Mouse (Mus musculus): Measurements from ENCODE around the gene Cdh12. TPM values are rescaled to one million over a fixed set of nuclear protein-coding genes. Genes with fewer than 3 reads are reported as not detected.

Cdh12 gene
- total and polyA plus RNA-seq, 2 experiments from 2014 or later: 14.3 to 14.5 TPM

GRCm38 (mm10) chr15:20634593-20634992 is 185.5 kb downstream of the Cdh12 start:
- no peak overlapping the region for H3K27ac ChIP-seq (ENCODE audit: low read depth, low read length)
- H3K4me3 ChIP-seq (ENCODE audit: low read depth, low read length): no peak overlapping the region
- no peak overlapping the region for H3K4me2 ChIP-seq (ENCODE audit: low read depth, low read length, poor library complexity, severe bottlenecking)
- H3K4me1 ChIP-seq (ENCODE audit: insufficient read depth, low read length): no peaks in the 10 kb centered on the region
- no peak for ATAC-seq (ENCODE audit: low FRiP score)
- 68% methylated on average over 2 of the region's 2 CpGs for WGBS
- DNase-seq (ENCODE audit: low spot score): no peak
- no peak for TF ChIP-seq CTCF (IDR thresholded peaks at IDR 0.05)
- no peak overlapping the region for H3K9ac ChIP-seq (replicated peaks; ENCODE audit: low read length, poor library complexity, severe bottlenecking)
- H3K36me3 ChIP-seq (ENCODE audit: insufficient read depth, low read length): no peaks in the 10 kb centered on the region
- H3K27me3 ChIP-seq (ENCODE audit: insufficient read depth, low read length): no peaks in the 10 kb centered on the region
- H3K9me3 ChIP-seq (ENCODE audit: low read length): no peaks in the 10 kb centered on the region

DNA sequence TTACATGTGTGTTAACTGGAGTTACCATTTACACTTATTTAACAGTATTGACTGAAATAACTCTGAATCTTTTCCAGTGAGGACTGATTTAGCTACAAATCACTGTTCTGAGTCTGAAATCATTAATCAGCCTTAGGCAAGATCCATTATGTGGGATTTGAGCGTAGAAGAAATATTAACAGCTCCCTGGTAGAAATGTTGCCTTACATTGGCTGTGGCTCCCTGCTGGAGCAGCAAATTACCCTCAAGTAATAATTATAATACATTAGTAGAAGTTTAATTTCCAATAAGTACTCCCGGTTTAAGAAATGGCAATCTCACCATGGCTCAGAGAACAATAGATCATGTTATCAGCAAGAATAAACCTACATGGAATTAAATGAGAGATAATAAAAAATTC is 190.1 kb downstream of the Cdh12 start:
- Histone ChIP-seq H3K4me2 (ENCODE audit: low read depth, low read length, poor library complexity, severe bottlenecking) (no peak overlapping the region), H3K9me3 (ENCODE audit: low read length) (no peaks in the 10 kb centered on the region), H3K27me3 (ENCODE audit: insufficient read depth, low read length) (no peaks in the 10 kb centered on the region), H3K4me3 (ENCODE audit: low read depth, low read length) (no peak overlapping the region), H3K36me3 (ENCODE audit: insufficient read depth, low read length) (no peaks in the 10 kb centered on the region), H3K4me1 (ENCODE audit: insufficient read depth, low read length) (no peaks in the 10 kb centered on the region), H3K9ac (replicated peaks; ENCODE audit: low read length, poor library complexity, severe bottlenecking) (no peak overlapping the region), H3K27ac (ENCODE audit: low read depth, low read length) (no peak overlapping the region)
- TF ChIP-seq CTCF (IDR thresholded peaks at IDR 0.05): no peak
- ATAC-seq (ENCODE audit: low FRiP score) (no peak), DNase-seq (ENCODE audit: low spot score) (peak; percentile 38)
- WGBS: 39% methylated on average over 2 of the region's 2 CpGs

DNA sequence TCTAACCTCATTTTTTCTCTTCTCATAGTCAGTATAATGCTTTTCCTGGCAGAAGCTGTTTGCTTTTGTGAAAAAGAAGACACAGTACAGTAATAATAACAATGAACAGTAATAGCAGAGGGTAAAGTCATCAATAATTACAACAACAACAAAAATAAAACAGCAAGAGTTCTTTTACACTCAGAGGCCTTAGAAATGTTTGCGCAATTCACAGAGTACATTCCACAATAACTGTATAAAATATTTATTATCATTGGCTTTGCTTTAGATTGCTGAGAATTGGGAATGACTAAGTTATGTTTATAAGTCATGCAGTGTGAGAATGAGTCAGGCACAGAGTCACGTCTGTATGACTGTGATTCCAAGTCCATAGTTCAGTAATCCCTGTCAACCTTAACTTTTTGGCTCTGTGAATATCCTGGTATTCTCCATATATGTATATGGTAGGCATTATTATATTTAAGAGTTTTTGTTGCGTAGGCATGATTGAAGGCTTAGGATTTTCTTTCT is 193.9 kb downstream of the Cdh12 start:
- H3K9me3 ChIP-seq (ENCODE audit: low read length): no peaks in the 10 kb centered on the region
- no peaks in the 10 kb centered on the region for H3K36me3 ChIP-seq (ENCODE audit: insufficient read depth, low read length)
- H3K27ac ChIP-seq (ENCODE audit: low read depth, low read length): no peak overlapping the region
- DNase-seq (ENCODE audit: low spot score): no peak
- H3K4me1 ChIP-seq (ENCODE audit: insufficient read depth, low read length): no peaks in the 10 kb centered on the region
- H3K4me2 ChIP-seq (ENCODE audit: low read depth, low read length, poor library complexity, severe bottlenecking): no peak overlapping the region
- 87% methylated on average over 3 of the region's 3 CpGs for WGBS
- no peak overlapping the region for H3K9ac ChIP-seq (replicated peaks; ENCODE audit: low read length, poor library complexity, severe bottlenecking)
- ATAC-seq (ENCODE audit: low FRiP score): no peak
- H3K27me3 ChIP-seq (ENCODE audit: insufficient read depth, low read length): no peaks in the 10 kb centered on the region
- TF ChIP-seq CTCF (IDR thresholded peaks at IDR 0.05): no peak
- H3K4me3 ChIP-seq (ENCODE audit: low read depth, low read length): no peak overlapping the region

DNA sequence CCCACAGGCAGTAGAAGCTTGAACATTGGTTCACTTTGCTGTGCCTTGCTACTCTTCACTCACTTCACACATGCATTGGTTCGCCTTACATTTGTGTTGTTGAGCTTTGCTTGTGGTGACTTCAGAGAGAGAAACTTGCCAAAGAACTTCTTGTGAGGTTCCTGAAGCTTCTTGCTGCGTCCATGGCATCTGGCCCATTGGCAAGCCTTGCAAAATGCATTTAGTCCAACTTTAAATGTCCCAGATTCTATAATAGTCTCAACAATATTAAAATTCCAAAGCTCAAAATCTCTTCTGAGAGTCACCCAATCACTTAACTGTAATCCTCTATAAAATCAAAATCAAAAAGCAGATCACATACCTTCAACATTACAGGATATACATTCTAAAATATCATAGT is 211.2 kb downstream of the Cdh12 start:
- DNase-seq (ENCODE audit: low spot score) (no peak), ATAC-seq (ENCODE audit: low FRiP score) (no peak)
- 61% methylated on average over 2 of the region's 2 CpGs for WGBS

DNA sequence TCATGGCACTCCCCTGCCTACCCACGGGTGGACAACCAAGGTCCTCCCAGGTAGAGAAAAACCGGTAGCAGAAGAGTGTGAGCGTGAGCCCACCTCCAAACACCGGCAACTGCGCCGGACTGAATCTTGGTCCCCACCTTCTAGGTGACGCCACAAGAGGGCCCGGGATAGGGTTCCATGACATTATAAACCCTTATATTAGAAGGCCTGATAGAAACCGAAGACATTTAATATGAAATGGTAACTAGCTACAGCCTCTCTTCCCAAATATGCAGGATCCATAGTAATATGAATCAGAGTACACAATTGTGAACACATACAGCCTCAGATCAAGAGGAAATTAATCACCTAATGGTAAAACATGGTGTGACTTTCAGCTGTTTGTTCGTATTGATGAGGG is 217.6 kb downstream of the Cdh12 start, which contains the start of gene Acot10:
Gene Acot10, minus strand, starts transcription at position 101 of the 400 bp plus-strand sequence.
- WGBS: 92% methylated on average over 10 of the region's 10 CpGs
- Histone ChIP-seq H3K27ac (ENCODE audit: low read depth, low read length) (no peak within 1 kb of the TSS), H3K36me3 (ENCODE audit: insufficient read depth, low read length) (no peaks in the 10 kb centered on the region), H3K9me3 (ENCODE audit: low read length) (no peaks in the 10 kb centered on the region), H3K4me3 (ENCODE audit: low read depth, low read length) (no peak within 1 kb of the TSS), H3K9ac (replicated peaks; ENCODE audit: low read length, poor library complexity, severe bottlenecking) (no peak within 1 kb of the TSS), H3K27me3 (ENCODE audit: insufficient read depth, low read length) (no peaks in the 10 kb centered on the region), H3K4me1 (ENCODE audit: insufficient read depth, low read length) (no peaks in the 10 kb centered on the region), H3K4me2 (ENCODE audit: low read depth, low read length, poor library complexity, severe bottlenecking) (no peak within 1 kb of the TSS)
- TF ChIP-seq CTCF (IDR thresholded peaks at IDR 0.05): no peak
- ATAC-seq (ENCODE audit: low FRiP score) (no peak), DNase-seq (ENCODE audit: low spot score) (no peak)

More for the DNA sequence above, 211.2 kb downstream of the Cdh12 start:
- no peak for TF ChIP-seq CTCF (IDR thresholded peaks at IDR 0.05)
- no peaks in the 10 kb centered on the region for H3K36me3 ChIP-seq (ENCODE audit: insufficient read depth, low read length)
- H3K9me3 ChIP-seq (ENCODE audit: low read length): no peaks in the 10 kb centered on the region
- no peaks in the 10 kb centered on the region for H3K27me3 ChIP-seq (ENCODE audit: insufficient read depth, low read length)
- H3K4me1 ChIP-seq (ENCODE audit: insufficient read depth, low read length): no peaks in the 10 kb centered on the region
- H3K27ac ChIP-seq (ENCODE audit: low read depth, low read length): no peak overlapping the region
- no peak overlapping the region for H3K9ac ChIP-seq (replicated peaks; ENCODE audit: low read length, poor library complexity, severe bottlenecking)
- no peak overlapping the region for H3K4me3 ChIP-seq (ENCODE audit: low read depth, low read length)
- H3K4me2 ChIP-seq (ENCODE audit: low read depth, low read length, poor library complexity, severe bottlenecking): no peak overlapping the region

DNA sequence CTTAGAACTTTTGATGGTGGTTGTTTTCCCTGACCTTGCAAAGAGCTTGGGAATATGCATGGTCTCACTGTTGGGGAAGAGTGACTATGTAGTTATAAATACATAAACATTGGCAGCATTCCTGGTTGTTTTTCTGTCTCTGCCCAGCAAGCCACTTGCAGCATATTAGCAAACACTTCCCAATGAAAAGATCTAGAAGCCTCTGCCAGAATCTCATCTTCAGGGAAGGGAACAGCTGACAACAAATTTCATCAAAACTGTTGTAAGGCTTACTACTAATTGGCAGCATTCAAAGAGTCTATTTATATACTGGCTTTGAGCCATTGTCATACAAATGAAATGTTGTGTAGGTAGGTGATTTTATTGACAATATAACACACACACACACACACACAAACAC is 218.3 kb downstream of the Cdh12 start:
- no peak for TF ChIP-seq CTCF (IDR thresholded peaks at IDR 0.05)
- no peak overlapping the region for H3K27ac ChIP-seq (ENCODE audit: low read depth, low read length)
- H3K27me3 ChIP-seq (ENCODE audit: insufficient read depth, low read length): no peaks in the 10 kb centered on the region
- H3K36me3 ChIP-seq (ENCODE audit: insufficient read depth, low read length): no peaks in the 10 kb centered on the region
- ATAC-seq (ENCODE audit: low FRiP score): no peak
- no peak overlapping the region for H3K9ac ChIP-seq (replicated peaks; ENCODE audit: low read length, poor library complexity, severe bottlenecking)
- H3K4me1 ChIP-seq (ENCODE audit: insufficient read depth, low read length): no peaks in the 10 kb centered on the region
- no peaks in the 10 kb centered on the region for H3K9me3 ChIP-seq (ENCODE audit: low read length)
- no peak overlapping the region for H3K4me3 ChIP-seq (ENCODE audit: low read depth, low read length)
- no peak overlapping the region for H3K4me2 ChIP-seq (ENCODE audit: low read depth, low read length, poor library complexity, severe bottlenecking)
- peak; percentile 25 for DNase-seq (ENCODE audit: low spot score)

All from midbrain, postnatal 0 days (tissue).